Mouse (Mus musculus): ENCODE measurements around the gene Gm20503.

DNA sequence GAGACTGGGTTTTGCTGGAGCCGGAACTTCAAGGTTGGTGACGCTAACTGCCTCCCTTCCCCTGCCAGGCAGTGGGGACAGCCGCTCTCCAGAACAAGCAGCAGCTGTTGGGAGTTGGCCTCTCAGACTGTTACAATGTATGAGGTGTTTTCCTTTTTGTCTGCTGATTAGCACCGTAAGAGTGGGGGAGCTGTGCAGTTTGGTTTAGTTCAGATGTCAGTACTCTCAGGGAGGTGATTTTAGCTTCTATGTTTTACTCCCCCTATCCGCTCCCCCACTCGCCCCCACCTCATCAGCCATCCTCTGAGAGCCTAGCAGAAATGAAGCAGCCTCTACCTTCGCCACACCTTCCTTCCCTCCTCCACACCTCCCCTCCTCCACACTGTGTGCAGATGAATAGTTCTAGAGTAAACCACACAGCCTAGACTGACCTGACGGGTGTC, 7.7 kb upstream of the Gm20503 start:
- TF ChIP-seq CTCF (IDR thresholded peaks at IDR 0.05; ENCODE audit: extremely low read depth, insufficient read depth, low read length): no peak
- TF ChIP-seq POLR2A (IDR thresholded peaks at IDR 0.05; ENCODE audit: extremely low read depth, insufficient read depth, low read length): no peak

Measured in cortical plate, adult 2 months (tissue).